Mouse (Mus musculus) left cerebral cortex, adult 2 months (tissue): ENCODE measurements around the gene Cep112. TPM values are rescaled to one million over a fixed set of nuclear protein-coding genes. Genes with fewer than 3 reads are reported as not detected.

Source experiments
- DNase-seq, 2 experiments: peaks; one replicate each; pipeline ENCODE4 v3.0.0; 2021 to 2022; ENCODE audit warnings: low spot score in 2 of 2, mixed read lengths in 1 of 2; ENCODE audit errors: extremely low spot score in 1 of 2
- H3K27ac ChIP-seq: fragments of 200-600 bp; 2 replicates; pipeline ENCODE4 v1.8.1; 2022
- H3K4me3 ChIP-seq: fragments of 200-600 bp; 2 replicates; pipeline ENCODE4 v1.8.1; 2022
- CTCF ChIP-seq: fragments of 200-600 bp; IDR thresholded peaks from 2 replicates; pipeline ENCODE4 v1.8.1; 2022; ENCODE audit warnings: antibody characterized with exemption, mild to moderate bottlenecking, moderate library complexity
- intact Hi-C: fragments of 180-260 bp; cut with DNase I; formaldehyde crosslinking; loops from one replicate; pipeline ENCODE4 v1.15.1; 2025
- total RNA-seq, 2 experiments: library from RNA; stranded (reverse); gene quantifications; 2 replicates each; pipeline ENCODE4 v1.2.3; 2021

Cep112 gene
- total RNA-seq, 2 experiments from 2014 or later, result 8.2 to 11.3 TPM

DNA sequence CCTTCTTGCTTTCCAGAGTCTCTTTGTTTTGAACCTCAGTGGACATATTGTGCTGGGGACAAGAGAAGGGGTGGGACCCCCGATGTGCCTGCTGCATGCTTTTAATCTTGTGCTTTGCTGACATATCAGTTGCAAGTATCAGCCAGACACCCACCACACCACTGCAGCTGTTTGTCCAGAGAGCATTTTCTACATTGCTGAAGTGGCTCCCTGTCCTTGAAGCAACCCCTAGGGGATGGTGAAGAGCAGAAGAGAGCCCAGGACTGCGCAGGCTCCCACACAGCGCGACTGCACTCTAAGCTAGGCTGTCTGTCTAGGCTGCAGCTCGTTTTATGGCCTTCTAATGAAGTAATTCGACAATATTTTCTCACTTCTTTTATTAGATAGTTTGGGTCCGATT is 397.3 kb downstream of the Cep112 start:
- DNase-seq, result no peak
- H3K27ac ChIP-seq, result no peak overlapping the region
- no peak overlapping the region for H3K4me3 ChIP-seq
- TF ChIP-seq CTCF, result no peak; the same call in 1 of the 2 replicates
- intact Hi-C loops, result no loop called here

DNA sequence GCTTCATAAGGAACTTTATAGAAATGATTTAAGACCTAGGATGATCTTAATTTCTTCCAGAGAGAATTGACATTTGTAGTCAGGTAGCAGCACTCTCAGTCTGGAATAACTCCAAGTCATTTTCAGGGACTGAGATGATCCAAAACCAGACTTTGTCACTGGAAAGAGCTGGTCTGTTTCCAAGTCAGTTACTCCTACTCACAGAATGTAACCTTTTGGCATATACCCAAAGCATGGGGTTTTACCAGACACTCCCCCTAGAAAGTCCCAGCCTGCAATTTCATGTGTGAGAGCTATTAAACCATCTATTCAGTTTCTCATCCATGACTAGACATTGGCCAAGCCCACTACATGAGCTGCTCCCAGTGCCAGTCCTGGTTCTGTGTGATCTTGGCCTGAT is 402.3 kb downstream of the Cep112 start:
- TF ChIP-seq CTCF, result no peak
- H3K27ac ChIP-seq, result no peak overlapping the region
- no peak overlapping the region for H3K4me3 ChIP-seq
- DNase-seq, result no peak
- intact Hi-C loops, result no loop called here

DNA sequence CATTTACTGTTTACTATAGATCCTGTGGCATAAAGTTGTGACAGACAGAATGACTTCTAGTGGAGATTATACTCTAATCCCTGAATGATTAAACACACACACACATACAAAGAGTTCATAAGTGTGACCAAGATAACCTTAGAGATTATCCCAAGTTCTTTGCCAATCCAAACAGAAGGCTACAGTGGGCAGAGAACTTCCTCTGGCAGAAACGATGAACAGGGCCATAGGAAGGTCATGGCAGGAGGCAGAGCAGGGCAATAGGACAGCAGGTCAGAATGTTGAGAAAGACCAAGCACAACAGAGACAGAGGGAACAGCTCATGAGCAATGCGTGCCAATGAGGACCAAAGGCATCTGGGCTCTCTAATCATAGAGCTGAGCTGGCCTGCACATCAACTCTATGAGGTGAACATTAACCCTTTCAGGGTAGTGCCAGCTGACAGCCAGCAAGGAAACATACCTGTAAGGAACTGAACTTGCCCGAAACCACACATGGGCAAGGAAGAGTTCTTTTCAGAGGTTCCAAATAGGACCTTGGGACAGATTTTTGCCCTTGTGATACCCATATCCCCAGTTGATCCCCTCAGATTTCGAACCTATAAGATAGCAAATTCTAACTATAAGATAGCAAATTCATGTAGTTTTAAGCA is 403.5 kb downstream of the Cep112 start:
- intact Hi-C loops, result no loop called here
- Histone ChIP-seq H3K27ac (no peak overlapping the region), H3K4me3 (no peak overlapping the region)
- TF ChIP-seq CTCF, result no peak
- DNase-seq, result no peak

DNA sequence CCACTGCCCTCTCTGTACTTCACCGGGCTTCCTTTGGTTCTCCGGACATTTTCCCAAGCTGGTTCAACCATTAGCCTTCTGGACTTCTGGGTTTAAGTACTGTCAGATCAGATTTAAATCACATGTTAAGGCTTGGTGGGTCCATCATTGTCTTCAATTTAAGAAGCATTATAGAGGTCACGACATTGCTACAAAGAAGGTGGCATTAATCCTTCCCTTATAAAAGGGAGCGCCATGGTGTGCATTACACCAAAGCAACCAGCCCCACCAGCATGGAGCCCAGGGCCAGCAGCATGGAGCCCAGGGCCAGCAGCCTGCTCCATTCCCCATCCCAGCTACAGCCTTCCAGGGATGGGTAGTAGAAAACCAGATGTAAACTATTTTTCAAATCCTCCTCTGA is 411.7 kb downstream of the Cep112 start:
- intact Hi-C loops, result no loop called here
- Histone ChIP-seq H3K27ac (no peak overlapping the region), H3K4me3 (no peak overlapping the region)
- no peak for TF ChIP-seq CTCF
- DNase-seq, result no peak

DNA sequence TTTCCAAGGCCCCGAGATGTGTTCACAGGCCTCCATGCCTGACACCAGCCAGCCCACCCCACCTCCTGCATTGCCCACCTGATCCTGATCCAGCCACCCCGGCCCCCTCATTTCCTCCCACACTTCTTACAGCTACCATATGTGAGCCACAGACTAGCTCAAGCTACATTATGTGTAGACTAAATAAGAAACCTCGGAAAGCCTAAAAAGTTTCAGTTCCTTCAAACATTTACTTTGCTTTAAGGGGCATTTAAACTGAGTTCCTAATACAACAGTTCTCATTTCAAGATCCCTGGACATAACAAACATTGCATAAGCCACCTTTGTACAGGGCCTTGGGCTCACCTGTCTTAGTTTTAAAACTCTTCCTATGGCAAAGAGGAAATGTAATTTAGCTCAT is 415.2 kb downstream of the Cep112 start:
- no peak for TF ChIP-seq CTCF
- no peak overlapping the region for H3K4me3 ChIP-seq
- DNase-seq, result no peak
- H3K27ac ChIP-seq, result no peak overlapping the region
- intact Hi-C loops, result no loop called here

DNA sequence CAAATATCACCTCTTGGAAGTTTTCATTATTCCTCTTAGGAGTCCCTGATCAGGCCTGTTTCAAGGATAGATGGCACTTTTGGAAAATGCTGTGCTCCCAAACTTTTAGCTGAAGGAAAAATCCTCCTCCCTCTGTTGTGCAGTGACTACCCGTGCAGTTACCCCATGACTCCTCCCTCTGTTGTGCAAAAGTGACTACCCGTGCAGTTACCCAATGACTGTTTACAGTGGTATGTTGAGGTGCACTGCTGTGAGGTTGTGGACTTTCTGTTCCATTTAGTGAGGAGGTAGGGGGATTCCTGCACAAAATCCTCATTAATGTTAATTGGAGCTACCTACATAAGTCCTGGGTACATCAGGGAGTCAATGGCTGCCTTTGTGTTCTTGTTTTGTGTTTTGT is 417.8 kb downstream of the Cep112 start:
- intact Hi-C loops, result no loop called here
- TF ChIP-seq CTCF, result no peak
- Histone ChIP-seq H3K4me3 (no peak overlapping the region), H3K27ac (no peak overlapping the region)
- DNase-seq, result no peak

DNA sequence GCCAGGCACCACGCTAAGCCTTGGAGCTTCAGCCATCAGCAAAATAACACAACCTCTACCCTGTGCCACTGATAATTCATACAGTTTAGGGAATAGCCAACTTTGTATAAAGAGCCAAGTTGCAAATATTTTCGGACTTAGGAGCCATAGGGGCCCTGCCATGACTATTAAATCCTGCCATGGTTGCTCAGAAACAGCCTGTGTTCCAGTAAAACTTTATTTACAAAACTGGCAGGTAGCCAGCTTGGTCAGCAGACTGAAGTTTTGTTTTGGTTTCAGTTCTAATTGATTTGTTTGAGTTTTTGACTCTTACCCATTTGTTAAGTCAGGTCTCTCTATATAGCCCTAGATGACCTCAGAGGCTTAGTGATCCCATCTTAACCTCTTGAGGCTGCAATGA is 421.0 kb downstream of the Cep112 start:
- Histone ChIP-seq H3K27ac (no peak overlapping the region), H3K4me3 (no peak overlapping the region)
- intact Hi-C loops, result no loop called here
- no peak for DNase-seq
- no peak for TF ChIP-seq CTCF

DNA sequence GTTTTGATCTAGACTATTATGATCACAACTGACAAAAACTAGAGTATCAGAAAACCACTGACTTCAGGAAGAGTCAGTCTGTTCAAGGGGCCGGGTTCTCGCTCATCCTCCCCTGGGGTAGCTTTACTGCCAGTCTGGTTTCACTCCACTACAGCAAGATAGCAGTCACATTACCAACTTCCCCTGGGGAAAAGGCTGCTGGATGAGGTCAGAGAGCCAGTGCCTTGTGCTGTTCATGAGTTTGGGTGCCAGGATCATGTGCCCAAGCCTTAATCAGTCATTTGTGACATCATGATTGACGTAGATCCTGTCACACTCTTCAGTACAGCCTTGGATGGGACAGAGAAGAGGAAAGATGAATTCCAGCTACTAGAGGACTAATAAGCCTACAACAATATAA is 421.5 kb downstream of the Cep112 start:
- no peak for DNase-seq
- intact Hi-C loops, result no loop called here
- Histone ChIP-seq H3K27ac (no peak overlapping the region), H3K4me3 (no peak overlapping the region)
- no peak for TF ChIP-seq CTCF

DNA sequence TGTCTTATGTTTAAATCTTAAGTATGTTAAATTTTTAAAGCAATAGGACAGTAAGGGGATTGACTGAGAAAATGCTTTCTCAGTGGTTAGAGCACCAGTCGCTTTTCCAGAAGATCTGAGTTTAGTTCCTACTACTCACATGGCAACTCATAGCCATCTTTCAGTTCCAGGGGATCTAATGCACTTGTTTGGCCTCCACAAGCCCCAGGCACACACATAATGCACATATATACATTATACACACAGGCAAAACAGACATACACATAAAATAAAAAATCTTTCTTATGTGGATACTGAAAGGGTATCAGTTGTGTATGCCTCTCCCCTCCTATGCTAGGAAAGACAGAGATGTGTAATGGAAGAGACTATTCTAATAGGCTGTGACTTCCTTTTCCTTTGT is 426.8 kb downstream of the Cep112 start:
- H3K27ac ChIP-seq, result no peak overlapping the region
- intact Hi-C loops, result no loop called here
- TF ChIP-seq CTCF, result no peak

DNA sequence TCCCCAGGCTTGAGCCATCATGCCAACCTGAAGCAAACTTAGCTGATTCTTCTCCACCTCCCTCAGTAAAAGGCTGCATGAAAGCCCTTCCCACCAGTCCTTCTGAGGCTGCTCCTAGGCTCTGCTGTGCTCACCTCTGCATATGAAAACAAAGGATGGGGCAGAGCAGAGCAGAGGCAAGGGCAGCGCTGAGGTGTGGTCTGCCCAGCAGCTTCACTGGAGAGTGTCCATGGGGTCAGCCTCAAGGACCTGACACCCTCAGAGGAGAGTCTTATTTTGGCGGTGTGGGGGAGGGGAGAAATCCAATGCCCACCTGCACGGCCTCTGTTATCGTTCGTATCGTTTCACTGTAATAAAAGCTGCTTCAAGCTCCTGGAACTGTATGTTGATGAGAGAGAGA is 432.3 kb downstream of the Cep112 start:
- Histone ChIP-seq H3K4me3 (no peak overlapping the region), H3K27ac (peak overlapping the region; percentile 33)
- intact Hi-C loops, result no loop called here
- no peak for DNase-seq
- no peak for TF ChIP-seq CTCF

More for the DNA sequence above, 426.8 kb downstream of the Cep112 start:
- no peak for DNase-seq
- no peak overlapping the region for H3K4me3 ChIP-seq

DNA sequence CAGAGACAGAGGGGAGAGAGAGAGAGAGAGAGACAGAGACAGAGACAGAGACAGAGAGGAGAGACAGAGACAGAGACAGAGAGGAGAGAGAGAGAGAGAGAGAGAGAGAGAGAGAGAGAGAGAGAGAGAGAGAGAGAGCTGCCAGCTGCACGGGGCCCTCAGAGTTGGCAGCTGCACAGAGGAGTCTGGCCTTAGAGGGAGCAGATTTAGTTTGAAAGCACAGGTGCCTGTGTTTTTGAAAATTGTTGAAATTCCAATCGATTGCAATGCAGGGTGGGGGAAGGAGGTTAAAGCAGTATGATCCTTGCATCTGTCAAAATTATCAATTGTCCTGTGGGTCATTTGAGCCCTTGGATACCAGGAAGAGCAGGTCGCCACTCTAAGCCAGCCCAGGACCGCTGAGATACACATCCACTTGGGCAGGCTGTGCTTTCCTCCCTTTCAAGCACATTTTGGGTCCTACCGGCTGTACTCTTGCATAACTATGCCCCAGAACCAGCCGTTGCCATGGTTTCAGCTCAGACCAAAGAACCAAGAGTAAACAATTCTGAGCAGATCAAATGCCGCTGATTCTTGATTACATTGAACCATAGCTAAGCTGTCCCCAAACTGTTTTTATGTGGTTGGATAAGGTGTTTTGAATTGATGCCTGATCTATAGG is 432.8 kb downstream of the Cep112 start:
- DNase-seq, result peak; percentile 52 to 53
- intact Hi-C loops, result no loop called here
- no peak overlapping the region for H3K4me3 ChIP-seq
- TF ChIP-seq CTCF, result no peak
- peak overlapping the region; percentile 33; the same call in 1 of the 2 replicates for H3K27ac ChIP-seq

DNA sequence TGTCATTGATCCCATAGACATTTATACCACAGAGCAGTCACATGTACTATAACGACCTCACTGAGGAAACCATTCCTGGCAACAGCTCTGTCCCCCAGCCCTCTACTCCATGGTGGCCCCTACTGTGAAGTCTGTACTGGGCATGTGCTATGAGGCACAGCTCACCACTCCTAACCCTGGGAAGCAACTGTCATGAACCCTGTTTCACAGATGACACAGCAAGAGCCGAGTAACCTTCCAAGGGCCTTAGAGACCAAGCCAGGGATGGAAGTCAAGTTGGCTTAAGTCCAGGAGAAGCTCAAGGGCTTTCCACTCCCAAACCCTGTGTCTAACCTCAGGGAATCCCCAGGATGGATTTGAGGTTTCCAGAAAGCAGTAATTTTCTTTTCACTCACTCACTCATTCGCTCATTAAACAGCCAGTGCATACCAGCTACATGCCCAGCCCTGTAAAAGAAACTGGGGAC is 433.4 kb downstream of the Cep112 start:
- no peak for TF ChIP-seq CTCF
- intact Hi-C loops, result no loop called here
- H3K4me3 ChIP-seq, result no peak overlapping the region
- peak overlapping the region; percentile 33; the same call in 1 of the 2 replicates for H3K27ac ChIP-seq
- DNase-seq, result peak in 1 of 2 experiments; percentile 15

DNA sequence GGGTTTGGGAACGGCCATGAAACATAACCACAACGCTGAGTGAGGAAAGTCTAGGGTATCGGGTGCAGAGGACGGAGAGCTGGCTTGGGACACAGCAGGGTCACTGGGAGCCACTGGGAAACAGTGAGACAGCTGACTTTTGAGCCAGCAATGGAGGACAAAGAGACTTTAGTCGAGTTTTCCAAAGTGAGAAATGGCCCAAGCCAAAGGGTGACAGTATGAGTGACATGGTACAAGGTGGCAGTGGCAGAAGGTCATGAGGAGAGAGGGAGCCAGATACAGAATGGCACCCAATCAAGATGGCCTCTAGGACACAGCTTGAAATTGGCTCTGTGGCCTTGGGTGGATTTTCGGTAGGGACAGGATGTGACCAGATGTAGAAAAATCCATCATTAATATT is 433.9 kb downstream of the Cep112 start:
- intact Hi-C loops, result no loop called here
- no peak overlapping the region for H3K4me3 ChIP-seq
- no peak overlapping the region; the same call in 1 of the 2 replicates for H3K27ac ChIP-seq
- TF ChIP-seq CTCF, result no peak
- no peak for DNase-seq
